Mouse (Mus musculus) heart, embryonic 16.5 days (tissue): ENCODE data around the gene Znhit1. TPM values are rescaled to one million over a fixed set of nuclear protein-coding genes. Genes with fewer than 3 reads are reported as not detected.

Source experiments
- ATAC-seq: fragments of 200-750 bp; cut with Nextera tagmentation; replicated peaks from 2 replicates; pipeline ENCODE4 v1.8.0; 2017; ENCODE audit warnings: moderate number of reproducible peaks; ENCODE audit not compliant: insufficient read depth, low FRiP score; ENCODE audit errors: extremely low read depth
- H3K27ac ChIP-seq: fragments of 300-500 bp; sonication (generic); 2 replicates; pipeline ENCODE4 v1.5.1; 2014; ENCODE audit warnings: mild to moderate bottlenecking, low read length, control low read depth, moderate library complexity
- H3K27me3 ChIP-seq: fragments of 300-500 bp; sonication (generic); 2 replicates; pipeline ENCODE4 v1.6.1; 2014; ENCODE audit warnings: low read length, mixed read lengths; ENCODE audit not compliant: control insufficient read depth, insufficient read depth
- H3K36me3 ChIP-seq: fragments of 300-500 bp; sonication (generic); 2 replicates; pipeline ENCODE4 v1.6.1; 2014; ENCODE audit not compliant: control insufficient read depth, insufficient read depth
- H3K4me1 ChIP-seq: fragments of 300-500 bp; sonication (generic); 2 replicates; pipeline ENCODE4 v1.6.1; 2014; ENCODE audit warnings: low read length, mixed read lengths; ENCODE audit not compliant: control insufficient read depth, insufficient read depth
- H3K4me2 ChIP-seq: fragments of 300-500 bp; sonication (generic); 2 replicates; pipeline ENCODE4 v1.6.1; 2014; ENCODE audit warnings: low read depth, mild to moderate bottlenecking, control low read depth, low read length
- H3K4me3 ChIP-seq: fragments of 300-500 bp; sonication (generic); 2 replicates; pipeline ENCODE4 v1.5.1; 2014; ENCODE audit warnings: mild to moderate bottlenecking, control low read depth, low read length
- H3K9ac ChIP-seq: fragments of 300-500 bp; sonication (generic); 2 replicates; pipeline ENCODE4 v1.6.1; 2014; ENCODE audit warnings: low read length, control low read depth
- H3K9me3 ChIP-seq: fragments of 300-500 bp; sonication (generic); replicated peaks from 2 replicates; pipeline ENCODE4 v1.6.1; 2016; ENCODE audit warnings: low read length; ENCODE audit not compliant: control insufficient read depth
- WGBS: fragments of 180-500 bp; shearing (Covaris S2); extraction: QIAGEN DNeasy Blood & Tissue Kit; methylation state at CpG from one replicate; pipeline ENCODE4 v1.1.7; 2014; 5-methylcytosine and 5-hydroxymethylcytosine counted together
- polyA plus RNA-seq: library from polyadenylated mRNA; unstranded; fragments of >200 nt; fragmentation: Nextera tagmentation; extraction: Ambion mirVana; gene quantifications from 2 replicates; pipeline ENCODE4 v1.2.1, GENCODE M21; 2015

Gene Znhit1
- polyA plus RNA-seq, 1 experiment from 2014 or later, result 74.4 TPM

- Histone ChIP-seq H3K36me3 (no peaks in the 10 kb centered on the region), H3K27me3 (peaks cover 78% of the 10 kb centered on the region), H3K4me3 (no peak overlapping the region), H3K27ac (no peak overlapping the region), H3K9me3 (no peaks in the 10 kb centered on the region), H3K9ac (no peak overlapping the region), H3K4me2 (no peak overlapping the region), H3K4me1 (peaks cover 24% of the 10 kb centered on the region)
- WGBS, result 4% methylated on average over 29 of the region's 29 CpGs
- ATAC-seq, result no peak
Observed at GRCm38 (mm10) chr5:137028561-137029272, 40.9 kb upstream of the Znhit1 start.

GRCm38 (mm10) chr5:137026092-137026491, 38.3 kb upstream of the Znhit1 start, which contains the start of gene Vgf:
Gene Vgf, plus strand, starts transcription at chr5:137026392.
- WGBS, result 15% methylated on average over 4 of the region's 4 CpGs
- H3K4me1 ChIP-seq, result peaks cover 8% of the 10 kb centered on the region
- ATAC-seq, result no peak
- H3K27me3 ChIP-seq, result peaks cover 67% of the 10 kb centered on the region
- H3K4me2 ChIP-seq, result no peak within 1 kb of the TSS
- H3K9ac ChIP-seq, result no peak within 1 kb of the TSS
- H3K4me3 ChIP-seq, result no peak within 1 kb of the TSS
- no peaks in the 10 kb centered on the region for H3K36me3 ChIP-seq
- no peak within 1 kb of the TSS for H3K27ac ChIP-seq
- H3K9me3 ChIP-seq, result no peaks in the 10 kb centered on the region

GRCm38 (mm10) chr5:137025132-137025531, 37.3 kb upstream of the Znhit1 start:
- WGBS, result under 1% methylated on average over 22 of the region's 23 CpGs
- H3K4me1 ChIP-seq, result peaks cover 5% of the 10 kb centered on the region
- H3K9ac ChIP-seq, result no peak overlapping the region
- no peak for ATAC-seq
- no peaks in the 10 kb centered on the region for H3K36me3 ChIP-seq
- no peak overlapping the region for H3K27ac ChIP-seq
- H3K9me3 ChIP-seq, result no peaks in the 10 kb centered on the region
- no peak overlapping the region for H3K4me2 ChIP-seq
- H3K27me3 ChIP-seq, result peaks cover 57% of the 10 kb centered on the region
- H3K4me3 ChIP-seq, result no peak overlapping the region

GRCm38 (mm10) chr5:137024318-137024717, 36.5 kb upstream of the Znhit1 start:
- Histone ChIP-seq H3K4me3 (no peak overlapping the region), H3K36me3 (no peaks in the 10 kb centered on the region), H3K4me2 (no peak overlapping the region), H3K4me1 (no peaks in the 10 kb centered on the region), H3K27ac (no peak overlapping the region), H3K9ac (no peak overlapping the region), H3K9me3 (no peaks in the 10 kb centered on the region), H3K27me3 (peaks cover 50% of the 10 kb centered on the region)
- 46% methylated on average over 3 of the region's 3 CpGs for WGBS
- no peak for ATAC-seq

- Histone ChIP-seq H3K27ac (no peak overlapping the region), H3K9ac (no peak overlapping the region), H3K4me3 (no peak overlapping the region), H3K36me3 (no peaks in the 10 kb centered on the region), H3K4me2 (no peak overlapping the region), H3K9me3 (no peaks in the 10 kb centered on the region), H3K27me3 (no peaks in the 10 kb centered on the region), H3K4me1 (no peaks in the 10 kb centered on the region)
- no peak for ATAC-seq
- 82% methylated on average over 3 of the region's 3 CpGs for WGBS
Observed at GRCm38 (mm10) chr5:137015913-137016312, 28.1 kb upstream of the Znhit1 start.

GRCm38 (mm10) chr5:137012401-137012950, 24.7 kb upstream of the Znhit1 start:
- H3K36me3 ChIP-seq, result no peaks in the 10 kb centered on the region

GRCm38 (mm10) chr5:137009988-137010387, 22.2 kb upstream of the Znhit1 start:
- no peak overlapping the region for H3K4me3 ChIP-seq
- 20% methylated on average over 3 of the region's 3 CpGs for WGBS
- ATAC-seq, result no peak; the same call in 1 of the 2 replicates
- H3K9me3 ChIP-seq, result no peaks in the 10 kb centered on the region
- H3K27ac ChIP-seq, result no peak overlapping the region
- H3K4me2 ChIP-seq, result no peak overlapping the region
- H3K36me3 ChIP-seq, result no peaks in the 10 kb centered on the region
- no peak overlapping the region for H3K9ac ChIP-seq
- no peaks in the 10 kb centered on the region for H3K27me3 ChIP-seq
- H3K4me1 ChIP-seq, result 0 out of 2 replicates have a peak, but pooled peaks cover 2% of the 10 kb centered on the region

More at GRCm38 (mm10) chr5:137012401-137012950, 24.7 kb upstream of the Znhit1 start:
- H3K27ac ChIP-seq, result no peak overlapping the region
- H3K4me2 ChIP-seq, result no peak overlapping the region
- H3K9ac ChIP-seq, result no peak overlapping the region
- 67% methylated on average over 15 of the region's 15 CpGs for WGBS
- H3K27me3 ChIP-seq, result no peaks in the 10 kb centered on the region
- H3K9me3 ChIP-seq, result no peaks in the 10 kb centered on the region
- ATAC-seq, result no peak
- H3K4me3 ChIP-seq, result no peak overlapping the region
- H3K4me1 ChIP-seq, result no peaks in the 10 kb centered on the region

GRCm38 (mm10) chr5:137007276-137007675, 19.5 kb upstream of the Znhit1 start:
- H3K27me3 ChIP-seq, result no peaks in the 10 kb centered on the region
- H3K4me2 ChIP-seq, result no peak overlapping the region
- 35% methylated on average over 8 of the region's 8 CpGs for WGBS
- no peak overlapping the region for H3K4me3 ChIP-seq
- 0 out of 2 replicates have a peak, but pooled peaks cover 2% of the 10 kb centered on the region for H3K4me1 ChIP-seq
- no peaks in the 10 kb centered on the region for H3K36me3 ChIP-seq
- no peak overlapping the region for H3K9ac ChIP-seq
- no peak for ATAC-seq
- H3K27ac ChIP-seq, result no peak overlapping the region
- no peaks in the 10 kb centered on the region for H3K9me3 ChIP-seq

GRCm38 (mm10) chr5:137000612-137001011, 12.8 kb upstream of the Znhit1 start:
- Histone ChIP-seq H3K36me3 (peaks cover under 1% of the 10 kb centered on the region; the same call in 1 of the 2 replicates), H3K27ac (no peak overlapping the region)
- WGBS, result 74% methylated on average over 2 of the region's 2 CpGs

More at GRCm38 (mm10) chr5:137000612-137001011, 12.8 kb upstream of the Znhit1 start:
- no peak for ATAC-seq
- H3K9ac ChIP-seq, result no peak overlapping the region
- H3K4me2 ChIP-seq, result no peak overlapping the region
- no peaks in the 10 kb centered on the region for H3K4me1 ChIP-seq
- no peak overlapping the region for H3K4me3 ChIP-seq
- no peaks in the 10 kb centered on the region for H3K27me3 ChIP-seq
- H3K9me3 ChIP-seq, result no peaks in the 10 kb centered on the region
